Mouse (Mus musculus) spleen, postnatal 36 days (tissue): ENCODE data around the gene Olfr1044.
"Not testable (repeated sequence)": the region's sequence is repeated elsewhere in the genome, so short reads cannot be mapped to it uniquely, and the experiment has no call there.

Source experiments
- DNase-seq, 2 experiments: peaks; one replicate each; pipeline ENCODE4 v3.0.0; 2022; ENCODE audit warnings: low spot score in 2 of 2, mixed read lengths in 1 of 2

Gene Olfr1044

GRCm38 (mm10) chr2:86177720-86178119 lies at the start of gene Olfr1044:
Olfr1044 (minus strand) TSS chr2:86177820.
- no peak for DNase-seq

- DNase-seq: no peak
These were observed 41.6 kb upstream of the Olfr1044 start, which contains the start of gene Olfr1046 for GRCm38 (mm10) chr2:86219214-86219613. Olfr1046 (minus strand) TSS chr2:86219314.

GRCm38 (mm10) chr2:86202909-86203308 lies 25.3 kb upstream of the Olfr1044 start, which contains the start of gene Olfr1045:
Olfr1045 (minus strand) TSS chr2:86203009.
- no peak for DNase-seq

GRCm38 (mm10) chr2:86195863-86196262 lies 18.2 kb upstream of the Olfr1044 start:
- DNase-seq: no peak

- DNase-seq: no peak
These were observed 8.0 kb upstream of the Olfr1044 start, which contains the start of gene Olfr52 for GRCm38 (mm10) chr2:86185583-86185982. Olfr52 (minus strand) TSS chr2:86185683.

- DNase-seq: no peak
These were observed 2.3 kb upstream of the Olfr1044 start for GRCm38 (mm10) chr2:86179950-86180349.

- not testable (repeated sequence) for DNase-seq
These were observed 2.2 kb downstream of the Olfr1044 start for GRCm38 (mm10) chr2:86175422-86175821.

- no peak for DNase-seq
These were observed 10.2 kb downstream of the Olfr1044 start, which contains the start of gene Olfr1043 for GRCm38 (mm10) chr2:86167422-86167821. Olfr1043 (minus strand) TSS chr2:86167522.

- DNase-seq: no peak
These were observed 15.9 kb downstream of the Olfr1044 start, which contains the start of gene Olfr1042 for GRCm38 (mm10) chr2:86161738-86162137. Olfr1042 (minus strand) TSS chr2:86161838.

- DNase-seq: no peak
These were observed 31.0 kb downstream of the Olfr1044 start, which contains the start of gene Olfr1040 for GRCm38 (mm10) chr2:86146632-86147031. Olfr1040 (minus strand) TSS chr2:86146732.

GRCm38 (mm10) chr2:86135828-86136227 lies 41.8 kb downstream of the Olfr1044 start, which contains the start of gene Olfr1039:
Olfr1039 (minus strand) TSS chr2:86135928.
- no peak for DNase-seq
